Mouse (Mus musculus) neural tube, embryonic 12.5 days (tissue): ENCODE measurements at regions not wholly inside any gene's neighbourhood (a gene's known extent, or its start where the extent isn't known, plus 50 kb on each side); places are given as distances from the start of the nearest gene placed in this dataset.

Source experiments
- ATAC-seq: fragments of 200-750 bp; cut with Nextera tagmentation; 2 replicates; pipeline ENCODE4 v1.8.0; 2017; ENCODE audit warnings: low read depth, mild to moderate bottlenecking, moderate TSS enrichment, moderate library complexity; ENCODE audit not compliant: low FRiP score
- H3K27ac ChIP-seq: fragments of 300-500 bp; sonication (generic); 2 replicates; pipeline ENCODE4 v1.5.1; 2016
- H3K27me3 ChIP-seq: fragments of 300-500 bp; sonication (generic); replicated peaks from 2 replicates; pipeline ENCODE4 v1.6.1; 2016; ENCODE audit warnings: mild to moderate bottlenecking
- H3K36me3 ChIP-seq: fragments of 300-500 bp; sonication (generic); 2 replicates; pipeline ENCODE4 v1.6.1; 2016; ENCODE audit warnings: mild to moderate bottlenecking
- H3K4me1 ChIP-seq: fragments of 300-500 bp; sonication (generic); 2 replicates; pipeline ENCODE4 v1.6.1; 2016
- H3K4me2 ChIP-seq: fragments of 300-500 bp; sonication (generic); replicated peaks from 2 replicates; pipeline ENCODE4 v1.6.1; 2016; ENCODE audit warnings: mild to moderate bottlenecking
- H3K4me3 ChIP-seq: fragments of 300-500 bp; sonication (generic); 2 replicates; pipeline ENCODE4 v1.5.1; 2016
- H3K9ac ChIP-seq: fragments of 300-500 bp; sonication (generic); 2 replicates; pipeline ENCODE4 v1.6.1; 2016; ENCODE audit warnings: mild to moderate bottlenecking
- H3K9me3 ChIP-seq: fragments of 300-500 bp; sonication (generic); 2 replicates; pipeline ENCODE4 v1.6.1; 2016; ENCODE audit warnings: mild to moderate bottlenecking
- WGBS: fragments of 180-500 bp; shearing (Covaris S2); methylation state at CpG from one replicate; pipeline ENCODE4 v1.1.7; 2016; 5-methylcytosine and 5-hydroxymethylcytosine counted together

- no peak for ATAC-seq
- WGBS: 85% methylated on average over 3 of the region's 3 CpGs
- no peak overlapping the region for H3K27ac ChIP-seq
- H3K9ac ChIP-seq: no peak overlapping the region
- no peaks in the 10 kb centered on the region for H3K36me3 ChIP-seq
- no peak overlapping the region for H3K4me2 ChIP-seq
- no peaks in the 10 kb centered on the region for H3K27me3 ChIP-seq
- H3K9me3 ChIP-seq: no peaks in the 10 kb centered on the region
- no peaks in the 10 kb centered on the region for H3K4me1 ChIP-seq
- H3K4me3 ChIP-seq: no peak overlapping the region
Observed at GRCm38 (mm10) chr12:7192591-7192990, 784.9 kb upstream of the Apob start.

GRCm38 (mm10) chr12:7198098-7198497 lies 779.4 kb upstream of the Apob start:
- Histone ChIP-seq H3K4me1 (no peaks in the 10 kb centered on the region), H3K9ac (no peak overlapping the region), H3K36me3 (no peaks in the 10 kb centered on the region), H3K4me3 (no peak overlapping the region), H3K27ac (no peak overlapping the region), H3K9me3 (no peaks in the 10 kb centered on the region), H3K27me3 (no peaks in the 10 kb centered on the region), H3K4me2 (no peak overlapping the region)
- ATAC-seq: no peak

DNA sequence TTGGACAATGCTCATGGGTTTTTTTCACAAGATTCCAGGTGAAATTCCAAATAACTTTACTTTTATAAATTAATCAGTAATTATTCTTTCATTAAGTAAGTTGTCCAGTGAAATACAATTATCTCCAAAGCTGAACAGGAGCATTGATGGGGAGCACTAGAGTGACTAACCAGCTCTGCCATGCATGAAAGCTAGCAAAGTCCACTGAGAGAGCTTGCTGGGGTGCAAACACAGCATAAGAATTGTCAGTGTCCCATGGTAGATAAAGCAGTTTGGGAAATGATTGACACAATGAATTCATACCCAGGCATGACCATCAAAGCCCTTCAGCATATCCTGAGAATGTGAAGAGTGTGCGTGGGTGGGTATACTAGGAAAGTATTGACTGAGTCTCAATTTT lies 776.6 kb upstream of the Apob start:
- no peak overlapping the region for H3K4me2 ChIP-seq
- H3K27me3 ChIP-seq: no peaks in the 10 kb centered on the region
- H3K4me1 ChIP-seq: no peaks in the 10 kb centered on the region
- ATAC-seq: no peak
- H3K4me3 ChIP-seq: no peak overlapping the region
- H3K9me3 ChIP-seq: no peaks in the 10 kb centered on the region
- WGBS: 100% methylated on average over 1 of the region's 1 CpGs
- H3K36me3 ChIP-seq: no peaks in the 10 kb centered on the region
- no peak overlapping the region for H3K27ac ChIP-seq
- H3K9ac ChIP-seq: no peak overlapping the region

DNA sequence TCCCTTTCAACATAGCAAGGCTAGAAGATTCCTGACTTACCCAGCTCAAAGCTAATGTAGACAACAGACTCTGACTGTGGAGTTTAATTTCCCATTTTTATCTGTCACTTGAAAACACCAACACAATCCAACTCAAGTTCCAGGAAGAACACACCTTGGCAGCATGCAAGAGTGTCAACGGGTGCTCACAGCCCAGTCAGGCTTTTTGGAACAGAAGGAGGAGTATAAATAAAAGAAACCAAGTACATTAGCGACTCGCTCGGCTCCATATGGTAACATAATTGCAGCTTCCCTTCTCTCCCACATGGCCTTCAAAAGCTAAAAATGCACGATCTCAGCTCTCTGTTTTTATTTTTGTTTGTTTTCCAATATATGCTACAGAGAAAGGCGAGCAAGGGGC lies 761.8 kb upstream of the Apob start:
- H3K27ac ChIP-seq: no peak overlapping the region
- H3K4me3 ChIP-seq: no peak overlapping the region
- no peak overlapping the region for H3K9ac ChIP-seq
- H3K36me3 ChIP-seq: no peaks in the 10 kb centered on the region
- H3K27me3 ChIP-seq: no peaks in the 10 kb centered on the region
- H3K4me2 ChIP-seq: no peak overlapping the region
- H3K9me3 ChIP-seq: no peaks in the 10 kb centered on the region
- WGBS: 78% methylated on average over 6 of the region's 6 CpGs
- no peak for ATAC-seq
- H3K4me1 ChIP-seq: no peaks in the 10 kb centered on the region

- no peak overlapping the region for H3K4me2 ChIP-seq
- 58% methylated on average over 3 of the region's 3 CpGs for WGBS
- no peak for ATAC-seq
- H3K9me3 ChIP-seq: no peaks in the 10 kb centered on the region
- H3K4me1 ChIP-seq: no peaks in the 10 kb centered on the region
- H3K27me3 ChIP-seq: no peaks in the 10 kb centered on the region
- H3K36me3 ChIP-seq: no peaks in the 10 kb centered on the region
- H3K9ac ChIP-seq: no peak overlapping the region
- no peak overlapping the region for H3K27ac ChIP-seq
- H3K4me3 ChIP-seq: no peak overlapping the region
Observed at GRCm38 (mm10) chr12:7217499-7217898, 759.9 kb upstream of the Apob start.

- Histone ChIP-seq H3K9me3 (no peaks in the 10 kb centered on the region), H3K27ac (no peak overlapping the region), H3K4me3 (no peak overlapping the region), H3K36me3 (no peaks in the 10 kb centered on the region), H3K27me3 (no peaks in the 10 kb centered on the region), H3K9ac (no peak overlapping the region), H3K4me2 (no peak overlapping the region), H3K4me1 (no peaks in the 10 kb centered on the region)
- ATAC-seq: no peak
- 64% methylated on average over 2 of the region's 2 CpGs for WGBS
Observed at GRCm38 (mm10) chr12:7228124-7228523, 749.3 kb upstream of the Apob start.

DNA sequence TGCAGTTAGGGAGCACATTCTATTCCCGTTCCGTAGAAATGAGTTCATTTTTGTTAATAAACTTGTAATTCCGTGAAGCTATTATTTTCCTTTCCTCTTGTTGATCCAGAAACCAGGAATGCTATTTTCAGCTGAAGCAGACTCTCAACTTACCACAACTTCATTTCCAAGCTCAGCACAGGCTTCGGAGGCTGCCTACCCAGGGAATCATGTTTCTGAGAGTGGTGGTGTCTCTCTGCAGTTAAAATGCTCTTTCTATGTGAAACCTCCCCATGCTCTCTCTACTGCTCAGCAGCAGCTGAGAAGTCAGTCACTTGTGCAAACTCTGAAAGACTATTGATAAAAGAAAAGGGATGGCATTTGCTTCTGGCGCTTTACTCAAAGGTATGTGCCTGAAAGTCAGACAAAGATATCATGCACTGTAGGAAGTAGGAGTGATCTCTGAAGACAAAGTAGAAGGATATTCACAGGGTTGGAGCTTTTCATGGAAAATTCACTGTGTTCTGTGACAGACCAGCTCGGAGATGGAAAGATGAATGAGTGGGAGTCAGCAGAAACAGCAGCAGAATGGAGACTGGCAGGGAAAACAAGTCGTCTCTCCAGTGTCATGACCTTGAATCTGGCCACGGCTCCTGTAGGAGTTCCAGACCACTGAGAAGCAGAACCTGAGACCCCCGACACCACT lies 748.8 kb upstream of the Apob start:
- ATAC-seq: no peak
- H3K9ac ChIP-seq: no peak overlapping the region
- no peaks in the 10 kb centered on the region for H3K9me3 ChIP-seq

DNA sequence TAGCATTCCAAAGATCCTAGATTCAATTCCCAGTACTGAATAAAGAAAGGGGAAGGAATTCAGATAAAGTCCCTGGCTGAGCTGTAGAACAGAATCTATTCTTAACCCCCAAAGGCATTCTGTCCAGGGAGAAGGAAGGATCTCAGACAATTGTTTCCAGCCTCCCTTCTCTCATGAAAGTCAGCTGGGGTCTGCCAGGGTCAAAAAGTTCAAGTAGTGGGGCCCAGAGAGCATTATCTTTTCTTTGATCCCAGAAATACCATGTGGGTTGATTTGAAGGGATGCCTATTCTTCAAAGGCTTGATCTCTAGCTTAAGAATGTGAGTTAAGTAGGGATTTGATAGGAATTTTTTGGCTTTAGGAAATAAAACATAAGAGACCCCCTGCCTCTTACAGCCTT lies 727.1 kb upstream of the Apob start:
- ATAC-seq: no peak
- Histone ChIP-seq H3K36me3 (no peaks in the 10 kb centered on the region), H3K4me2 (no peak overlapping the region), H3K4me1 (no peaks in the 10 kb centered on the region), H3K9me3 (no peaks in the 10 kb centered on the region), H3K9ac (no peak overlapping the region), H3K27me3 (no peaks in the 10 kb centered on the region), H3K27ac (no peak overlapping the region), H3K4me3 (no peak overlapping the region)

More for the DNA sequence above, 748.8 kb upstream of the Apob start:
- Histone ChIP-seq H3K36me3 (no peaks in the 10 kb centered on the region), H3K4me1 (no peaks in the 10 kb centered on the region), H3K4me2 (no peak overlapping the region), H3K4me3 (no peak overlapping the region), H3K27me3 (no peaks in the 10 kb centered on the region), H3K27ac (no peak overlapping the region)
- WGBS: 79% methylated on average over 9 of the region's 9 CpGs

GRCm38 (mm10) chr12:7270587-7270986 lies 706.9 kb upstream of the Apob start:
- no peaks in the 10 kb centered on the region for H3K4me1 ChIP-seq
- ATAC-seq: no peak
- no peak overlapping the region for H3K27ac ChIP-seq
- 80% methylated on average over 1 of the region's 1 CpGs for WGBS
- H3K9me3 ChIP-seq: no peaks in the 10 kb centered on the region
- no peak overlapping the region for H3K4me3 ChIP-seq
- H3K4me2 ChIP-seq: no peak overlapping the region
- no peaks in the 10 kb centered on the region for H3K27me3 ChIP-seq
- H3K9ac ChIP-seq: no peak overlapping the region
- H3K36me3 ChIP-seq: no peaks in the 10 kb centered on the region

DNA sequence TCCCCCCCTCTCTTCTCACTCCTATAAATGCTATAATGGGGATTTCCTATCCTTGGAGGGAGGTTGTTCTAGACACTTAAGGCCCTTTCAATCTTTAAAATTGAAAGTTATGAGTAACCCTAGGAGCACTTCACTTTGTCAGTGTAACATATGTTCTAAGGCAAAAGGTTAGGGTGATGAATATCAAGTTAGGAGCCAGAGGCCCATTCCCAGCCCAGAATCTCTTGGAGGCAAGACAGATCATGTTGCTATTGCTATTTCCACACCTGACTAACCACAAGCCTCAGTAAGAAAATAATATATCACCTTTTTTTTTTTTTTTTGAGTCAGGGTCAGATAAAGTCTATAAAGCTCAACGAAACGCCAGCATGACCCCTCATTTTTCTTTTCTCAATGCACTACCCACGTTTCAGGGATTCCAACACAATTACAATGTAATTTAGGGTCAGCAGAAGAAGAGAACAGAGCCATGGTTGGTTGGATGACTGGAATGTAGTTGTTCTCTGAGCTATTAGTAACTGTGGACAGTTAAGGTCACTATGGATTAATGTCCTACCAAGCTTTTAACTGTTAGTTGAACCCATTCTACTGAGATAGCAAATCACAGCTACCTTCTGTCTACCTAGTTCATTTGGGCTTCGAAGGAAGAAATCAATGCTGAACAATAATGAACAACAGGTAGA lies 693.0 kb upstream of the Apob start:
- no peak overlapping the region for H3K27ac ChIP-seq
- no peak overlapping the region for H3K4me2 ChIP-seq
- H3K4me3 ChIP-seq: no peak overlapping the region
- H3K9ac ChIP-seq: no peak overlapping the region
- no peaks in the 10 kb centered on the region for H3K9me3 ChIP-seq
- no peaks in the 10 kb centered on the region for H3K27me3 ChIP-seq
- 55% methylated on average over 4 of the region's 4 CpGs for WGBS
- H3K4me1 ChIP-seq: no peaks in the 10 kb centered on the region
- no peaks in the 10 kb centered on the region for H3K36me3 ChIP-seq
- ATAC-seq: no peak

DNA sequence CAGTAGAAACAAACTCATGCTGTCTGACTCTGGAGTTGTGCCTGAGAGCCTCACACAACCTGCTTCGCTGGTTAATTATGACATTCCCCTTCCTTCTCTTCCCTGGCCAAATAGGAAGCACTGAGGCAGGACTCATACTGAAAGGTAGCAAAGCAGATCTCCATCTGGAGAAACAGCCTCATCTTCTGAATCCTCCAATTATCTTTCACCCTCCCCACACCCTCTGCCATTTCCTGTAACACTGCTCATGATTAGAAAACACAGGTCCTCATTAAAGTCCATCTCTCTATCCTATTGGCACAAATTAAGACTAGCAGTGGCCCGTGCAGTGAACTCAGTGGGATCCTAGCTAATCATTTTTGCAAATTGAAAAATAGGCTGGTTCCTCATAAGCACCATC lies 685.9 kb upstream of the Apob start:
- no peak overlapping the region for H3K4me2 ChIP-seq
- 63% methylated on average over 2 of the region's 2 CpGs for WGBS
- H3K27ac ChIP-seq: no peak overlapping the region
- ATAC-seq: peak; percentile 65
- no peak overlapping the region for H3K4me3 ChIP-seq
- H3K9ac ChIP-seq: no peak overlapping the region
- no peaks in the 10 kb centered on the region for H3K9me3 ChIP-seq
- no peaks in the 10 kb centered on the region for H3K27me3 ChIP-seq
- H3K4me1 ChIP-seq: no peaks in the 10 kb centered on the region
- no peaks in the 10 kb centered on the region for H3K36me3 ChIP-seq

DNA sequence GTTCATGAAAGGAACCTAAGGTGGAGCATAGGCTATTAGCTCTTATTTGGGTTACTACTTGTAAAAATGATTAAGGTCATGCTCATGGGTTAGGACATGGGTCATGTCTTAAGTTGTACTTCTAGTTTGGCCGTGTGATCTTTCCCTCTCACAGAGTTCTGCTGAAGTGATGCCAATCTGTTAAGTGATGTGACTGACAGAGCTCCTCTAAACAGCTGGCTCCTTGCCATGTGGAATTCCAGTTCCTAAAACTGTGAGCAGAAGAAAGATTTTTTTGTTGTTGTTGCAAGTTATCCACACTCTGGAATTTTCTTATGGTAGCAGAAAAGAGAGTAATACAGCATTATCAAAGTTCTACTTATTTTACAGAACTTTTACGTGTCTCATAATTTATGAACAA lies 680.4 kb upstream of the Apob start:
- Histone ChIP-seq H3K27me3 (no peaks in the 10 kb centered on the region), H3K27ac (no peak overlapping the region), H3K9ac (no peak overlapping the region), H3K4me3 (no peak overlapping the region), H3K4me1 (no peaks in the 10 kb centered on the region), H3K4me2 (no peak overlapping the region), H3K36me3 (no peaks in the 10 kb centered on the region), H3K9me3 (no peaks in the 10 kb centered on the region)
- ATAC-seq: no peak
- 77% methylated on average over 2 of the region's 2 CpGs for WGBS

DNA sequence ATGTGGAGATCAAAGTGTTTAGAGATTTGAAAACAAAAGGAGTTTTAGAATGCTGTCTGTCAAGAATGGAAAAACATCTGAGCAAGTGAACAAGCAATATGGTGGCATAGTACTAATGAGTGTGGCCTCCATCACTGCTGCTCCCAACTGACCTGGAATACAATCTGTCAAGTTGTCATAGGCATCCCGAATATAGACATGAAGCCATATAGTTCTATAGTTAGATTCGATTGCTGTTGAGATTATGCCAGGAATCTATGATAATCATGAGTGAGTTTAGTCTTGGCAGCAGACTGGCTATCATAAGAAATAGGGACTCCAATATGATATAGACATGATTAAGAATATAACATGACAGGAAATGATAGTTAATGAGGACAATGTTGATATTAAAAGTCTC lies 656.0 kb upstream of the Apob start:
- Histone ChIP-seq H3K9ac (no peak overlapping the region), H3K27ac (no peak overlapping the region), H3K36me3 (no peaks in the 10 kb centered on the region), H3K4me1 (no peaks in the 10 kb centered on the region), H3K9me3 (no peaks in the 10 kb centered on the region), H3K4me2 (no peak overlapping the region), H3K27me3 (no peaks in the 10 kb centered on the region), H3K4me3 (no peak overlapping the region)
- no peak for ATAC-seq
- WGBS: 87% methylated on average over 2 of the region's 2 CpGs
